Mouse (Mus musculus): ENCODE results near the gene Elane. TPM values are rescaled to one million over a fixed set of nuclear protein-coding genes. Genes with fewer than 3 reads are reported as not detected.
"Not testable (repeated sequence)": the region's sequence is repeated elsewhere in the genome, so short reads cannot be mapped to it uniquely, and the experiment has no call there.

The Elane gene
- polyA plus RNA-seq, 1 experiment from 2014 or later, result not detected

GRCm38 (mm10) chr10:79881981-79882380 lies 4.1 kb upstream of the Elane start:
- Histone ChIP-seq H3K4me1 (replicated peaks; ENCODE audit: control insufficient read depth, insufficient read depth, low read length) (peaks cover 4% of the 10 kb centered on the region; the same call in 1 of the 2 replicates), H3K27ac (ENCODE audit: low read depth, low read length) (no peak overlapping the region), H3K27me3 (ENCODE audit: control insufficient read depth, insufficient read depth, low read length) (peaks cover 22% of the 10 kb centered on the region), H3K9ac (ENCODE audit: low read length) (peak overlapping the region; percentile 27; the same call in 1 of the 2 replicates), H3K9me3 (ENCODE audit: control insufficient read depth, low read length) (no peaks in the 10 kb centered on the region), H3K36me3 (ENCODE audit: control insufficient read depth, insufficient read depth, low read length) (no peaks in the 10 kb centered on the region), H3K4me3 (ENCODE audit: low read depth, low read length) (no peak overlapping the region), H3K4me2 (ENCODE audit: low read depth, low read length, severe bottlenecking) (0 out of 2 replicates have a peak overlapping the region, but pooled peaks have one; percentile 20)
- DNase-seq (ENCODE audit: low spot score), result no peak
- no peak for ATAC-seq (replicated peaks; ENCODE audit: low FRiP score)
- WGBS, result 6% methylated on average over 22 of the region's 22 CpGs

- Histone ChIP-seq H3K9ac (ENCODE audit: low read length) (no peak overlapping the region), H3K27me3 (ENCODE audit: control insufficient read depth, insufficient read depth, low read length) (peaks cover 22% of the 10 kb centered on the region)
- 17% methylated on average over 22 of the region's 22 CpGs for WGBS
These were observed 2.6 kb upstream of the Elane start for GRCm38 (mm10) chr10:79883297-79884084.

DNA sequence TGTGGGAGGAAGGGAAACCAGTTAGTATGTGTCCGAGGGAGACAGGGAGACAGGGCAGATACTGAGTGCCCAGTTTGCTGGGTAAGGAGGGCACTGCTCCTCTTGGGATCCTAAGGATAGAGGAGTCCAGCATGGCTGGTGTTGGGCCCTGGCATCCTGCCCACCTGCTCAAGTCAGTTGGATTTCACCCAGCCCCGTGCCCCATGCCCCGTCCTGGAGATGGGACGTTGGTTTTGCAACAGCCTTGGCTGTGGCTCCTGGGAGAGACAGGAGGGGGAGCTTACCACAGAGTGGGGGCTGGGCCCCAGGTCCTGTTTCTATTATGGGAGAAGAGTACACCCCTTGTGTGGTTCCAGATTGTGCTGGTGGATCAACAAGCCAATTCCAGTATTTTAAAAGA lies 1.6 kb upstream of the Elane start:
- DNase-seq (ENCODE audit: low spot score) (no peak), ATAC-seq (replicated peaks; ENCODE audit: low FRiP score) (no peak)
- Histone ChIP-seq H3K27ac (ENCODE audit: low read depth, low read length) (no peak overlapping the region), H3K36me3 (ENCODE audit: control insufficient read depth, insufficient read depth, low read length) (no peaks in the 10 kb centered on the region), H3K4me3 (ENCODE audit: low read depth, low read length) (no peak overlapping the region), H3K27me3 (ENCODE audit: control insufficient read depth, insufficient read depth, low read length) (peaks cover 22% of the 10 kb centered on the region), H3K4me2 (ENCODE audit: low read depth, low read length, severe bottlenecking) (no peak overlapping the region), H3K4me1 (replicated peaks; ENCODE audit: control insufficient read depth, insufficient read depth, low read length) (peaks cover 4% of the 10 kb centered on the region; the same call in 1 of the 2 replicates), H3K9ac (ENCODE audit: low read length) (no peak overlapping the region), H3K9me3 (ENCODE audit: control insufficient read depth, low read length) (no peaks in the 10 kb centered on the region)
- 82% methylated on average over 4 of the region's 4 CpGs for WGBS

More at GRCm38 (mm10) chr10:79883297-79884084, 2.6 kb upstream of the Elane start:
- H3K4me3 ChIP-seq (ENCODE audit: low read depth, low read length), result no peak overlapping the region
- H3K27ac ChIP-seq (ENCODE audit: low read depth, low read length), result no peak overlapping the region
- ATAC-seq (replicated peaks; ENCODE audit: low FRiP score) (peak; percentile 57; the same call in 1 of the 2 replicates), DNase-seq (ENCODE audit: low spot score) (peak; percentile 89)
- H3K9me3 ChIP-seq (ENCODE audit: control insufficient read depth, low read length), result no peaks in the 10 kb centered on the region
- H3K36me3 ChIP-seq (ENCODE audit: control insufficient read depth, insufficient read depth, low read length), result no peaks in the 10 kb centered on the region
- no peak overlapping the region for H3K4me2 ChIP-seq (ENCODE audit: low read depth, low read length, severe bottlenecking)
- peaks cover 4% of the 10 kb centered on the region; the same call in 1 of the 2 replicates for H3K4me1 ChIP-seq (replicated peaks; ENCODE audit: control insufficient read depth, insufficient read depth, low read length)

- not testable (repeated sequence) for DNase-seq (ENCODE audit: low spot score); H3K9ac ChIP-seq (ENCODE audit: low read length); ATAC-seq (replicated peaks; ENCODE audit: low FRiP score); H3K4me2 ChIP-seq (ENCODE audit: low read depth, low read length, severe bottlenecking); H3K36me3 ChIP-seq (ENCODE audit: control insufficient read depth, insufficient read depth, low read length); H3K4me1 ChIP-seq (replicated peaks; ENCODE audit: control insufficient read depth, insufficient read depth, low read length); H3K27ac ChIP-seq (ENCODE audit: low read depth, low read length); H3K4me3 ChIP-seq (ENCODE audit: low read depth, low read length); H3K9me3 ChIP-seq (ENCODE audit: control insufficient read depth, low read length)
- 77% methylated on average over 2 of the region's 3 CpGs for WGBS
- H3K27me3 ChIP-seq (ENCODE audit: control insufficient read depth, insufficient read depth, low read length), result peaks cover 22% of the 10 kb centered on the region
These were observed 1.1 kb upstream of the Elane start for GRCm38 (mm10) chr10:79884938-79885337.

DNA sequence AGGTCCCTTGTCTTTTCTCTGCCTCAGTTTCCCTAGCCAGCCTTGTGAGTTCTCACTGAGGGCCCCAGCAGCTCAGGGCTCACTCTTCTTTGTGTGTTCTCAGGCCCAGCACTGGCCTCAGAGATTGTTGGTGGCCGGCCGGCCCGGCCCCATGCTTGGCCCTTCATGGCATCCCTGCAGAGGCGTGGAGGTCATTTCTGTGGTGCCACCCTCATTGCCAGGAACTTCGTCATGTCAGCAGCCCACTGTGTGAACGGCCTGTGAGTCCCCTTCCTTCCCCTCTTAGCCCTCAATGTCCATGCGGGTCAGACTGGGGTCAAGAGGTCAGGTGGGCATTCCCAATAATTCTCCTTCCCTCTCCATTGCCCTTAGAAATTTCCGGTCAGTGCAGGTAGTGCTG lies 564 bp downstream of the Elane start:
- Histone ChIP-seq H3K27me3 (ENCODE audit: control insufficient read depth, insufficient read depth, low read length) (peaks cover 22% of the 10 kb centered on the region), H3K27ac (ENCODE audit: low read depth, low read length) (no peak overlapping the region), H3K4me2 (ENCODE audit: low read depth, low read length, severe bottlenecking) (no peak overlapping the region), H3K9me3 (ENCODE audit: control insufficient read depth, low read length) (no peaks in the 10 kb centered on the region), H3K36me3 (ENCODE audit: control insufficient read depth, insufficient read depth, low read length) (no peaks in the 10 kb centered on the region), H3K4me3 (ENCODE audit: low read depth, low read length) (no peak overlapping the region), H3K4me1 (replicated peaks; ENCODE audit: control insufficient read depth, insufficient read depth, low read length) (peaks cover 4% of the 10 kb centered on the region; the same call in 1 of the 2 replicates), H3K9ac (ENCODE audit: low read length) (no peak overlapping the region)
- WGBS, result 83% methylated on average over 8 of the region's 8 CpGs
- no peak for DNase-seq (ENCODE audit: low spot score)
- no peak for ATAC-seq (replicated peaks; ENCODE audit: low FRiP score)

- Histone ChIP-seq H3K4me2 (ENCODE audit: low read depth, low read length, severe bottlenecking) (no peak overlapping the region), H3K4me3 (ENCODE audit: low read depth, low read length) (no peak overlapping the region), H3K4me1 (replicated peaks; ENCODE audit: control insufficient read depth, insufficient read depth, low read length) (no peaks in the 10 kb centered on the region), H3K27ac (ENCODE audit: low read depth, low read length) (no peak overlapping the region), H3K9me3 (ENCODE audit: control insufficient read depth, low read length) (no peaks in the 10 kb centered on the region), H3K27me3 (ENCODE audit: control insufficient read depth, insufficient read depth, low read length) (0 out of 2 replicates have a peak, but pooled peaks cover 1% of the 10 kb centered on the region), H3K36me3 (ENCODE audit: control insufficient read depth, insufficient read depth, low read length) (no peaks in the 10 kb centered on the region), H3K9ac (ENCODE audit: low read length) (no peak overlapping the region)
- 86% methylated on average over 2 of the region's 2 CpGs for WGBS
- ATAC-seq (replicated peaks; ENCODE audit: low FRiP score) (no peak), DNase-seq (ENCODE audit: low spot score) (no peak)
These were observed 3.3 kb downstream of the Elane start for GRCm38 (mm10) chr10:79889386-79889785.

DNA sequence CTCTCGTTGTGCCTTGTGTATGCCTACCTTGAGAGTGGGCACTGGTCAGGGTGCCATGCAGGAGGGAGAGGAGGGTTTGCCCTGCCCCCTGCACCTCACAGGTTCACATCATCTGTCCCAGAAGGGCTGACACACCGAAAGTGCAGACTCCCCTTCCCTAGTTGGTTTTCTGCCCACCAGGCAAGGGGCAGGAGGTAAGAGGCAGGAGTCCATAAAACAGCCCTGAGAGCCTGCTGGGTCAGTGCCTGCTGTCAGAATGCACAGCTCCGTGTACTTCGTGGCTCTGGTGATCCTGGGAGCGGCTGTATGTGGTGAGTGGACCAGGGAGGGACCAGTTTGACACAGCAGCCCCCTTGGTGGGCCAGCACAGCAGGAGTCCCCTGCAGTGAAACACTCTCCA lies 4.6 kb downstream of the Elane start, which contains the start of gene Cfd:
Gene Cfd, plus strand, starts transcription at position 184 of the 400 bp plus-strand sequence.
- 32% methylated on average over 5 of the region's 5 CpGs for WGBS
- Histone ChIP-seq H3K27ac (ENCODE audit: low read depth, low read length) (no peak within 1 kb of the TSS), H3K4me3 (ENCODE audit: low read depth, low read length) (no peak within 1 kb of the TSS), H3K36me3 (ENCODE audit: control insufficient read depth, insufficient read depth, low read length) (no peaks in the 10 kb centered on the region), H3K4me2 (ENCODE audit: low read depth, low read length, severe bottlenecking) (no peak within 1 kb of the TSS), H3K9me3 (ENCODE audit: control insufficient read depth, low read length) (no peaks in the 10 kb centered on the region), H3K4me1 (replicated peaks; ENCODE audit: control insufficient read depth, insufficient read depth, low read length) (no peaks in the 10 kb centered on the region), H3K27me3 (ENCODE audit: control insufficient read depth, insufficient read depth, low read length) (0 out of 2 replicates have a peak, but pooled peaks cover 2% of the 10 kb centered on the region), H3K9ac (ENCODE audit: low read length) (no peak within 1 kb of the TSS)
- no peak for DNase-seq (ENCODE audit: low spot score)
- ATAC-seq (replicated peaks; ENCODE audit: low FRiP score), result no peak

DNA sequence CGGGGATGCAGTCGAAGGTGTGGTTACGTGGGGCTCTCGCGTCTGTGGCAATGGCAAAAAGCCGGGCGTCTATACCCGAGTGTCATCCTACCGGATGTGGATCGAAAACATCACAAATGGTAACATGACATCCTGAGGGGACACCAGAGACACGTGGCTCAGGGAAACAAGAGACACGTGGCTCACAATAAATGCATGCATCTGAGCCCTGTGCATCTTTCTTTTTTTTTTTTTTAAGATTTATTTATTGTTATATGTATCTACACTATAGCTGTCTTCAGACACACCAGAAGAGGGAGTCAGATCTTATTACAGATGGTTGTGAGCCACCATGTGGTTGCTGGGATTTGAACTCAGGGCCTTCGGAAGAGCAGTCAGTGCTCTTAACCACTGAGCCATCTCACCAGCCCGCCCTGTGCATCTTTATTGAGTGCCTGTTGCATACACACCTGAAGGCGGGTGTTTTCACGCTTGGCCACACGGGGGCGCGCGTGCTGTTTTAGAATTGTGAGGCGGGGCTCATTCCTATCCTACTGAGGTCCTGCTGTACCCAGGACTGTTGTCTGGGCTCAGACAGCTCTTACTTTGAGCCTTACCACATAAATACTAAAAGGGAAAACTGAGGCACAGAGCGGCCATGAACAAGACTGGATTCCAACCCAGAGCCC lies 6.5 kb downstream of the Elane start:
- H3K27ac ChIP-seq (ENCODE audit: low read depth, low read length); H3K4me1 ChIP-seq (replicated peaks; ENCODE audit: control insufficient read depth, insufficient read depth, low read length); H3K9ac ChIP-seq (ENCODE audit: low read length); H3K9me3 ChIP-seq (ENCODE audit: control insufficient read depth, low read length); H3K4me2 ChIP-seq (ENCODE audit: low read depth, low read length, severe bottlenecking); H3K27me3 ChIP-seq (ENCODE audit: control insufficient read depth, insufficient read depth, low read length); H3K4me3 ChIP-seq (ENCODE audit: low read depth, low read length); H3K36me3 ChIP-seq (ENCODE audit: control insufficient read depth, insufficient read depth, low read length): not testable (repeated sequence)
- WGBS, result 43% methylated on average over 22 of the region's 22 CpGs
- ATAC-seq (replicated peaks; ENCODE audit: low FRiP score) (peak; percentile 65), DNase-seq (ENCODE audit: low spot score) (peak; percentile 92)

Measured in forebrain, embryonic 11.5 days (tissue).